Mouse (Mus musculus) lung, embryonic 16.5 days (tissue): ENCODE measurements around the gene Sult2a3. TPM values are rescaled to one million over a fixed set of nuclear protein-coding genes. Genes with fewer than 3 reads are reported as not detected.
"Not testable (repeated sequence)": the region's sequence is repeated elsewhere in the genome, so short reads cannot be mapped to it uniquely, and the experiment has no call there.

Source experiments
- ATAC-seq: fragments of 200-750 bp; cut with Nextera tagmentation; 2 replicates; pipeline ENCODE4 v1.8.0; 2017; ENCODE audit warnings: low read depth, mild to moderate bottlenecking, moderate library complexity
- H3K27ac ChIP-seq: fragments of 300-500 bp; sonication (generic); 2 replicates; pipeline ENCODE4 v1.5.1; 2014; ENCODE audit warnings: mild to moderate bottlenecking, control low read depth, low read length
- H3K27me3 ChIP-seq: fragments of 300-500 bp; sonication (generic); 2 replicates; pipeline ENCODE4 v1.6.1; 2014; ENCODE audit warnings: low read depth, low read length, mixed read lengths; ENCODE audit not compliant: control insufficient read depth, insufficient read depth
- H3K36me3 ChIP-seq: fragments of 300-500 bp; sonication (generic); 2 replicates; pipeline ENCODE4 v1.6.1; 2014; ENCODE audit warnings: low read length; ENCODE audit not compliant: control insufficient read depth, insufficient read depth
- H3K4me1 ChIP-seq: fragments of 300-500 bp; sonication (generic); replicated peaks from 2 replicates; pipeline ENCODE4 v1.6.1; 2014; ENCODE audit warnings: low read length, mixed read lengths; ENCODE audit not compliant: control insufficient read depth, insufficient read depth
- H3K4me2 ChIP-seq: fragments of 300-500 bp; sonication (generic); 2 replicates; pipeline ENCODE4 v1.6.1; 2014; ENCODE audit warnings: low read depth, low read length, control low read depth
- H3K4me3 ChIP-seq: fragments of 300-500 bp; sonication (generic); 2 replicates; pipeline ENCODE4 v1.5.1; 2014; ENCODE audit warnings: mild to moderate bottlenecking, low read length, control low read depth
- H3K9ac ChIP-seq: fragments of 300-500 bp; sonication (generic); 2 replicates; pipeline ENCODE4 v1.6.1; 2014; ENCODE audit warnings: low read length, control low read depth
- H3K9me3 ChIP-seq: fragments of 300-500 bp; sonication (generic); 2 replicates; pipeline ENCODE4 v1.6.1; 2016; ENCODE audit warnings: low read length; ENCODE audit not compliant: control insufficient read depth
- WGBS: fragments of 180-500 bp; shearing (Covaris S2); extraction: QIAGEN DNeasy Blood & Tissue Kit; methylation state at CpG from one replicate; pipeline ENCODE4 v1.1.7; 2014; 5-methylcytosine and 5-hydroxymethylcytosine counted together
- polyA plus RNA-seq: library from polyadenylated mRNA; unstranded; fragments of >200 nt; fragmentation: Nextera tagmentation; extraction: Ambion mirVana; gene quantifications from 2 replicates; pipeline ENCODE4 v1.2.1, GENCODE M21; 2015

The Sult2a3 gene
- not detected in 2 replicates for polyA plus RNA-seq

DNA sequence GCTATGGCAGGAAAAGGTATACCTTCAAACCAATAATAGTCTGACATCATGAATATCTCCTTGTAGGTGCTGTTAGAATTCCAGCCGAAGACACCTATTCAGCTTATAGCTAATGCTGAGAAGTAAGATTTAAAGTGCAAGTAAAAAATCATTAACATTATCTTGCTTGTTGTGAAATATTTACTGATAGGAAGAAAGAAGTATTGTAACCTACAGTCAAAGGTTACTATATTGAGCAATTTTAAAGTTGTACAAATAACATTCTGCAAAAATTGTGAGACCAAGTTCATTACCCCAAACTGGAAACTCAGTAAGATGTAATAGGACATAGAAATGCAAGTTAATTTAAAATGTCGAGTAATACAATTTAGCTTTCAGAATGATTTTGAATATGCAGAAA lies at the start of gene Sult2a3:
Gene Sult2a3, minus strand, starts transcription at position 101 of the 400 bp plus-strand sequence.
- Histone ChIP-seq H3K36me3 (no peaks in the 10 kb centered on the region), H3K4me2 (no peak within 1 kb of the TSS), H3K4me3 (no peak within 1 kb of the TSS), H3K9me3 (no peaks in the 10 kb centered on the region), H3K4me1 (no peaks in the 10 kb centered on the region), H3K27me3 (no peaks in the 10 kb centered on the region), H3K9ac (no peak within 1 kb of the TSS), H3K27ac (no peak within 1 kb of the TSS)
- 88% methylated on average over 2 of the region's 2 CpGs for WGBS
- no peak for ATAC-seq

DNA sequence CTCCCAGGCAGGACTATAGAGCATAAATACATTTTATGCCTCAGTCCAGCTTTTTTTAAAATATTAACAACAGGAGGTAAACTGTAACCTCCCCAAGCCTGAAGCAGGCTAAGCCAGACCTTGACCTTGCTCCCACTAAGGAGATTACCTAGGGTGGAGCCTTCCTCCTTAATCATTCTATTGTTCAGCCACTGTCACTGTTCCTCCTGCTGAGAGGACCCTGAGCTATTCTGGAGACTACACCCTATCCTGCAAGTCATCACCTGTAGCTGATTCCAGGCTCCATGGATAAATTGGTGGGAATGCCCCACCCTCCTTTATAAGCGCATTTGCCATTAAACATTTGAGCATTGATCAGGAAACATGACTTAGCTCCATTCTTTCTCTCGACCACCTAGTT lies 2.4 kb downstream of the Sult2a3 start:
- H3K4me2 ChIP-seq: no peak overlapping the region
- H3K27ac ChIP-seq: no peak overlapping the region
- no peaks in the 10 kb centered on the region for H3K9me3 ChIP-seq
- no peaks in the 10 kb centered on the region for H3K36me3 ChIP-seq
- no peak overlapping the region for H3K9ac ChIP-seq
- H3K4me1 ChIP-seq: no peaks in the 10 kb centered on the region
- 74% methylated on average over 2 of the region's 2 CpGs for WGBS
- no peaks in the 10 kb centered on the region for H3K27me3 ChIP-seq
- H3K4me3 ChIP-seq: no peak overlapping the region
- no peak for ATAC-seq

DNA sequence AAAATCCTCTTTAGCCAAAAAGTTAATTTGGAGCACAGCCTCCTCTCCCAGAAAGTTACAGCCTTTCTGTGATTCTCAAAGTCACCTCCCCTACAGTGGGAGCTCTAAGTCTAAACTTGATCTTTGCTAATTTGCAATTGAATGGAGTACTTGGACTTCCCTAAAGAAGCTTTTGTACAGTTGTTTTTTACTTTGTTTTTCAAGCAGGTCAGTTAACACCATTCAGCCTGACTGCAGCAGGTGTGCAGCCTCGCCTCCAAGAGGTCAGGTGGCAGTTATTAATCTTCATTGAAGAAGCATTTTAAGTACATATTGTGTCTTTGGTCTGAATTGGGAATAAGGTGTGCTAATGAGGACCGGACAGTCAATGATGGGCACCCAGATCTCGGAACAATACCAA lies 3.0 kb downstream of the Sult2a3 start:
- H3K4me2 ChIP-seq, ATAC-seq, H3K9ac ChIP-seq, H3K9me3 ChIP-seq, H3K4me3 ChIP-seq, H3K27me3 ChIP-seq, H3K4me1 ChIP-seq, H3K27ac ChIP-seq, H3K36me3 ChIP-seq: not testable (repeated sequence)
- 48% methylated on average over 3 of the region's 3 CpGs for WGBS

DNA sequence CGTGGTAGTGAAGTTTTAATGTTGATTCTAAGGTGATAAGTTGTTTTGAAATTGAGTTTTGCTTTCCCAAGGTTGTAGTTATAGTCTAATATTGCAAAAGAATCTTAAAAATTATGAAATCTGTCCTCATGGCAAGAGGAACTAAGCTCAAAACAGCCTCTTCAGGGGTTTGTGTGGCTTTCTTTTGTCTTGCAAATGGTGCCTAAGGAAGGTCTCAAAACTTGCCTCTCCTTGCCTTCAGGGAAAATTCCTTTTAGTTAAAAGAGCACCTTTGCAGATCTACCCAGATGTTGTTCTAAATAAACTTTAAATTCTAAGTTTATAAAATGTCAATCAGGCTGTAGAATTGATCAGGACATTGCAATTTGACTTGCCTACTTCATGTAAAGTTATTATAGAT lies 6.1 kb downstream of the Sult2a3 start:
- Histone ChIP-seq H3K4me3 (no peak overlapping the region), H3K9ac (no peak overlapping the region), H3K9me3 (no peaks in the 10 kb centered on the region), H3K4me1 (no peaks in the 10 kb centered on the region), H3K27me3 (no peaks in the 10 kb centered on the region), H3K36me3 (no peaks in the 10 kb centered on the region), H3K4me2 (no peak overlapping the region), H3K27ac (no peak overlapping the region)
- 25% methylated on average over 1 of the region's 1 CpGs for WGBS
- no peak for ATAC-seq

DNA sequence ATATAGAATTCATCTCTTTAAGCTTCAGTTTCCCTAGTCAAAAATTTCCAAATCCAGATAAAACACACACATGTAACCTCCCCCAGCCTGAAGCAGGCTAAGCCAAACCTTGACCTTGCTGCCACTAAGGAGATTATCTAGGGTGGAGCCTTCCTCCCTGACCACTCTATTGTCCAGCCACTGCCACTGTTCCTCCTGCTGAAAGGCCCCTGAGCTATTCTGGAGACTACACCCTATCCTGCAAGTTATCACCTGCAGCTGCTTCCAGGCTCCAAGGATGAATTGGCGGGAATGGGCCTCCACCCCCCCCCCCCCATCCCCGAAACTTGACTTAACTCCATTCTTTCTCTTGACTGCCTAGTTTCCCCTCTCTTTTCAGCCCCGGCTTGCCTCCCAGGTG lies 8.4 kb downstream of the Sult2a3 start:
- not testable (repeated sequence) for H3K4me1 ChIP-seq, H3K4me3 ChIP-seq, H3K4me2 ChIP-seq, H3K36me3 ChIP-seq, H3K27ac ChIP-seq, ATAC-seq, H3K9ac ChIP-seq, H3K9me3 ChIP-seq, H3K27me3 ChIP-seq
- 55% methylated on average over 3 of the region's 3 CpGs for WGBS

DNA sequence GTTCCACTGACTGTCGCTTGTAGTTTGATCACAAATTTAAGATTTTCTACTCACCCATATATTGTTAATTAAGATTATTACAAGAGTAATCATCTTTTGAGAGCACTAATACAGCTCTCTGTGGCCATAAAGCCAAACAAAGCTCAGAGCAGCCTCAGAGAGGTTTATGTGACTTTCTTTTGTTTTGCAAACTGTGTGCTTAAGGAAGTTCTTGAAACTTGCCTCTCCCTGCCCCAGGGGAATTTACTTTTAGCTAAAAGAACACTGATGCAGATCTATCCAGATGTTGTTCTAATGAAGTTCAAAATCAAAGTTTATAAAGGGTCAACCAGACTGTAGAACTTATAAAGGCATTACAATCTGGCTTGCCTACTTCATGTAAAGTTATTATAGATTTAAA lies 75.0 kb downstream of the Sult2a3 start:
- not testable (repeated sequence) for H3K4me3 ChIP-seq, H3K36me3 ChIP-seq, H3K9me3 ChIP-seq, H3K4me1 ChIP-seq, H3K27me3 ChIP-seq, H3K4me2 ChIP-seq, H3K27ac ChIP-seq, ATAC-seq, H3K9ac ChIP-seq
- WGBS: 64% methylated on average over 1 of the region's 1 CpGs

DNA sequence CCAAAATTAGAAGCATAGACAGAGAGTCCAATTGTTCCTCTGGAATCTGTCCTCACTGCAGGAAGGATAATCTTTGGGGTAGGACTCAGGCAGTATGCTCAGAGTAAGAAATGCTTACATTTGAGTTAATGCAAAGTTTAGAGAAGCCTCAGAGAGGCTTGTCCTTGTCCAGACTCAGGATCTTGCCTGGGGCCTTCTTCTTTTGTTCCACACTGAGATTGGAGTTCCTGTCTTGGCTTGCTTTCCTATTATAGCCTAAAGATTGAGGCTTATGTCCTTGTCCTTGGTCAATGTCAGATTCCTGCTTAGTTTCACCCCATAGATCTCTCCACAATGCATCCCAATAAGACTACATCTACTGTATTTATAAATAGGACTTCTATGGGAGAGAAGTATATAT lies 92.0 kb downstream of the Sult2a3 start:
- not testable (repeated sequence) for H3K27ac ChIP-seq, H3K4me2 ChIP-seq, H3K4me1 ChIP-seq, H3K27me3 ChIP-seq, H3K9me3 ChIP-seq, H3K36me3 ChIP-seq, H3K4me3 ChIP-seq, H3K9ac ChIP-seq, ATAC-seq

Other genes starting within 250 kb of the Sult2a3 start
- gene Sult2a4, start 133.4 kb downstream of the Sult2a3 start, polyA plus RNA-seq: not detected in 2 replicates
- gene Sult2a6, start 131.8 kb upstream of the Sult2a3 start, polyA plus RNA-seq: not detected in 2 replicates
- gene Obox8, start 210.5 kb upstream of the Sult2a3 start, polyA plus RNA-seq: not detected in 2 replicates